Mouse (Mus musculus): Measurements from ENCODE around the gene Tspan32. TPM values are rescaled to one million over a fixed set of nuclear protein-coding genes. Genes with fewer than 3 reads are reported as not detected.
A peak's percentile ranks its signal among the peaks of the same experiment; 100 is the strongest.

Gene Tspan32
- total and polyA plus RNA-seq, 2 experiments from 2014 or later: 0.46 to 1.7 TPM

GRCm38 (mm10) chr7:142967884-142968808, 36.7 kb upstream of the Tspan32 start:
- Histone ChIP-seq H3K9me3 (replicated peaks; ENCODE audit: control insufficient read depth, low read length) (no peaks in the 10 kb centered on the region), H3K27ac (ENCODE audit: low read depth) (no peak overlapping the region), H3K27me3 (ENCODE audit: control insufficient read depth, insufficient read depth, low read length) (peaks cover 74% of the 10 kb centered on the region), H3K36me3 (replicated peaks; ENCODE audit: control insufficient read depth, insufficient read depth, low read length) (no peaks in the 10 kb centered on the region), H3K4me3 (ENCODE audit: low read depth, low read length) (peak overlapping the region; percentile 36), H3K4me1 (ENCODE audit: control insufficient read depth, insufficient read depth) (peaks cover 6% of the 10 kb centered on the region; the same call in 1 of the 2 replicates), H3K4me2 (ENCODE audit: low read depth, low read length) (peak overlapping the region; percentile 70), H3K9ac (replicated peaks; ENCODE audit: low read depth, low read length) (no peak overlapping the region; the same call in 1 of the 2 replicates)
- ATAC-seq (ENCODE audit: insufficient read depth, low read depth): peak; percentile 30; the same call in 1 of the 2 replicates
- TF ChIP-seq CTCF (IDR thresholded peaks at IDR 0.05; ENCODE audit: low read depth): no peak; the same call in 1 of the 2 replicates
- no peak for TF ChIP-seq EP300 (IDR thresholded peaks at IDR 0.05; ENCODE audit: low read depth)
- DNase-seq (ENCODE audit: low spot score): peak; percentile 18
- under 1% methylated on average over 89 of the region's 90 CpGs for WGBS

- Histone ChIP-seq H3K27ac (ENCODE audit: low read depth) (no peak within 1 kb of the TSS), H3K36me3 (replicated peaks; ENCODE audit: control insufficient read depth, insufficient read depth, low read length) (no peaks in the 10 kb centered on the region), H3K27me3 (ENCODE audit: control insufficient read depth, insufficient read depth, low read length) (peaks cover 74% of the 10 kb centered on the region), H3K4me1 (ENCODE audit: control insufficient read depth, insufficient read depth) (peaks cover 6% of the 10 kb centered on the region; the same call in 1 of the 2 replicates), H3K4me2 (ENCODE audit: low read depth, low read length) (peak within 1 kb of the TSS; percentile 70), H3K4me3 (ENCODE audit: low read depth, low read length) (peak within 1 kb of the TSS; percentile 36), H3K9ac (replicated peaks; ENCODE audit: low read depth, low read length) (no peak within 1 kb of the TSS; the same call in 1 of the 2 replicates), H3K9me3 (replicated peaks; ENCODE audit: control insufficient read depth, low read length) (no peaks in the 10 kb centered on the region)
- ATAC-seq (ENCODE audit: insufficient read depth, low read depth) (0 out of 2 replicates have a peak, but pooled peaks have one; percentile 10), DNase-seq (ENCODE audit: low spot score) (no peak)
- no peak for TF ChIP-seq EP300 (IDR thresholded peaks at IDR 0.05; ENCODE audit: low read depth)
- TF ChIP-seq CTCF (IDR thresholded peaks at IDR 0.05; ENCODE audit: low read depth): no peak
- 2% methylated on average over 49 of the region's 51 CpGs for WGBS
These were observed 35.9 kb upstream of the Tspan32 start, which contains the start of gene Ascl2 for GRCm38 (mm10) chr7:142968809-142969511. Gene Ascl2, minus strand, starts transcription at chr7:142969264.

GRCm38 (mm10) chr7:142981908-142982307, 22.9 kb upstream of the Tspan32 start:
- DNase-seq (ENCODE audit: low spot score): no peak
- Histone ChIP-seq H3K27ac (ENCODE audit: low read depth) (no peak overlapping the region), H3K4me1 (ENCODE audit: control insufficient read depth, insufficient read depth) (no peaks in the 10 kb centered on the region), H3K4me2 (ENCODE audit: low read depth, low read length) (no peak overlapping the region), H3K9ac (replicated peaks; ENCODE audit: low read depth, low read length) (no peak overlapping the region), H3K27me3 (ENCODE audit: control insufficient read depth, insufficient read depth, low read length) (no peaks in the 10 kb centered on the region), H3K36me3 (replicated peaks; ENCODE audit: control insufficient read depth, insufficient read depth, low read length) (no peaks in the 10 kb centered on the region), H3K9me3 (replicated peaks; ENCODE audit: control insufficient read depth, low read length) (no peaks in the 10 kb centered on the region), H3K4me3 (ENCODE audit: low read depth, low read length) (no peak overlapping the region)
- WGBS: 69% methylated on average over 4 of the region's 4 CpGs
- ATAC-seq (ENCODE audit: insufficient read depth, low read depth): no peak
- TF ChIP-seq CTCF (IDR thresholded peaks at IDR 0.05; ENCODE audit: low read depth) (no peak), EP300 (IDR thresholded peaks at IDR 0.05; ENCODE audit: low read depth) (no peak)

GRCm38 (mm10) chr7:142985146-142985545, 19.7 kb upstream of the Tspan32 start:
- no peaks in the 10 kb centered on the region for H3K9me3 ChIP-seq (replicated peaks; ENCODE audit: control insufficient read depth, low read length)
- no peak overlapping the region for H3K4me2 ChIP-seq (ENCODE audit: low read depth, low read length)
- H3K36me3 ChIP-seq (replicated peaks; ENCODE audit: control insufficient read depth, insufficient read depth, low read length): no peaks in the 10 kb centered on the region
- H3K4me3 ChIP-seq (ENCODE audit: low read depth, low read length): no peak overlapping the region
- DNase-seq (ENCODE audit: low spot score) (no peak), ATAC-seq (ENCODE audit: insufficient read depth, low read depth) (no peak)
- 90% methylated on average over 4 of the region's 4 CpGs for WGBS
- TF ChIP-seq EP300 (IDR thresholded peaks at IDR 0.05; ENCODE audit: low read depth) (no peak), CTCF (IDR thresholded peaks at IDR 0.05; ENCODE audit: low read depth) (no peak)
- H3K27me3 ChIP-seq (ENCODE audit: control insufficient read depth, insufficient read depth, low read length): no peaks in the 10 kb centered on the region
- H3K9ac ChIP-seq (replicated peaks; ENCODE audit: low read depth, low read length): no peak overlapping the region
- H3K27ac ChIP-seq (ENCODE audit: low read depth): no peak overlapping the region
- H3K4me1 ChIP-seq (ENCODE audit: control insufficient read depth, insufficient read depth): no peaks in the 10 kb centered on the region

- H3K4me3 ChIP-seq (ENCODE audit: low read depth, low read length): no peak overlapping the region
- H3K4me1 ChIP-seq (ENCODE audit: control insufficient read depth, insufficient read depth): no peaks in the 10 kb centered on the region
- TF ChIP-seq CTCF (IDR thresholded peaks at IDR 0.05; ENCODE audit: low read depth) (no peak), EP300 (IDR thresholded peaks at IDR 0.05; ENCODE audit: low read depth) (no peak)
- ATAC-seq (ENCODE audit: insufficient read depth, low read depth) (no peak), DNase-seq (ENCODE audit: low spot score) (no peak)
- no peaks in the 10 kb centered on the region for H3K36me3 ChIP-seq (replicated peaks; ENCODE audit: control insufficient read depth, insufficient read depth, low read length)
- no peak overlapping the region for H3K9ac ChIP-seq (replicated peaks; ENCODE audit: low read depth, low read length)
- 68% methylated on average over 3 of the region's 3 CpGs for WGBS
- no peaks in the 10 kb centered on the region for H3K9me3 ChIP-seq (replicated peaks; ENCODE audit: control insufficient read depth, low read length)
- no peaks in the 10 kb centered on the region for H3K27me3 ChIP-seq (ENCODE audit: control insufficient read depth, insufficient read depth, low read length)
- H3K27ac ChIP-seq (ENCODE audit: low read depth): no peak overlapping the region
- no peak overlapping the region for H3K4me2 ChIP-seq (ENCODE audit: low read depth, low read length)
These were observed 17.1 kb upstream of the Tspan32 start for GRCm38 (mm10) chr7:142987718-142988117.
